Mouse (Mus musculus): ENCODE results near the gene Aqp2. TPM values are rescaled to one million over a fixed set of nuclear protein-coding genes. Genes with fewer than 3 reads are reported as not detected.
A peak's percentile ranks its signal among the peaks of the same experiment; 100 is the strongest.

Gene Aqp2
- polyA plus RNA-seq, 1 experiment from 2014 or later = 798 TPM

DNA sequence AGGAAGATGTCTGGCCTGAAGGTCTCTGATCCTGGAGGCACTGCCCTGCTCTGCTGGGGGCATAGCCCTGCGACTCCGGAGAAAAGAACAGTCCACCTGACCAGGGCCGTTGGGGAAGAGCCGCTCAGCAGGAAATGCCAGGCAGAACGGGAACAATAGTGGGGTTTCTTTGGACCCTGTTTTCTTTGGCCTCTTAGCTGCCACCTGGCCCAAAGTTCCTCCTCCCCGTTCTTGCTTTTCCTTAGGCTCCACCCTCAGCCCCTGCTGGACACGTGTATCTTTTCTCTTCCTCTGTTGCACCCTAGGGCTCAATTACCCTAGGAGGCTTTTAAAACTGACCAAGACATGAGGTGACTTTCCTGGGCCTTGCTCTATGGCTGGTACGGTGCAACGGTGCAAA is 10.4 kb downstream of the Aqp2 start:
- no peaks in the 10 kb centered on the region for H3K36me3 ChIP-seq (ENCODE audit: insufficient read depth, low read length)
- no peak for DNase-seq (ENCODE audit: low spot score)
- TF ChIP-seq CTCF (IDR thresholded peaks at IDR 0.05; ENCODE audit: low read depth) = no peak
- WGBS = 4% methylated on average over 9 of the region's 9 CpGs
- ATAC-seq (replicated peaks; ENCODE audit: low FRiP score, low read depth) = no peak
- peaks cover 61% of the 10 kb centered on the region for H3K27me3 ChIP-seq (ENCODE audit: insufficient read depth, low read length)
- peaks cover 16% of the 10 kb centered on the region for H3K4me1 ChIP-seq (replicated peaks; ENCODE audit: insufficient read depth, low read length)
- no peaks in the 10 kb centered on the region for H3K9me3 ChIP-seq (replicated peaks; ENCODE audit: low read length)
- H3K4me2 ChIP-seq (ENCODE audit: low read length) = no peak overlapping the region
- H3K27ac ChIP-seq = no peak overlapping the region
- H3K4me3 ChIP-seq (replicated peaks; ENCODE audit: low read depth, low read length) = no peak overlapping the region
- H3K9ac ChIP-seq (ENCODE audit: low read depth, low read length) = no peak overlapping the region

GRCm38 (mm10) chr15:99589704-99590103 is 10.8 kb downstream of the Aqp2 start:
- WGBS = 39% methylated on average over 7 of the region's 7 CpGs
- Histone ChIP-seq H3K9ac (ENCODE audit: low read depth, low read length) (no peak overlapping the region), H3K27me3 (ENCODE audit: insufficient read depth, low read length) (peaks cover 62% of the 10 kb centered on the region), H3K4me1 (replicated peaks; ENCODE audit: insufficient read depth, low read length) (peaks cover 11% of the 10 kb centered on the region), H3K27ac (no peak overlapping the region), H3K4me3 (replicated peaks; ENCODE audit: low read depth, low read length) (no peak overlapping the region), H3K36me3 (ENCODE audit: insufficient read depth, low read length) (no peaks in the 10 kb centered on the region), H3K9me3 (replicated peaks; ENCODE audit: low read length) (no peaks in the 10 kb centered on the region), H3K4me2 (ENCODE audit: low read length) (no peak overlapping the region)
- ATAC-seq (replicated peaks; ENCODE audit: low FRiP score, low read depth) (no peak), DNase-seq (ENCODE audit: low spot score) (no peak)
- no peak for TF ChIP-seq CTCF (IDR thresholded peaks at IDR 0.05; ENCODE audit: low read depth)

DNA sequence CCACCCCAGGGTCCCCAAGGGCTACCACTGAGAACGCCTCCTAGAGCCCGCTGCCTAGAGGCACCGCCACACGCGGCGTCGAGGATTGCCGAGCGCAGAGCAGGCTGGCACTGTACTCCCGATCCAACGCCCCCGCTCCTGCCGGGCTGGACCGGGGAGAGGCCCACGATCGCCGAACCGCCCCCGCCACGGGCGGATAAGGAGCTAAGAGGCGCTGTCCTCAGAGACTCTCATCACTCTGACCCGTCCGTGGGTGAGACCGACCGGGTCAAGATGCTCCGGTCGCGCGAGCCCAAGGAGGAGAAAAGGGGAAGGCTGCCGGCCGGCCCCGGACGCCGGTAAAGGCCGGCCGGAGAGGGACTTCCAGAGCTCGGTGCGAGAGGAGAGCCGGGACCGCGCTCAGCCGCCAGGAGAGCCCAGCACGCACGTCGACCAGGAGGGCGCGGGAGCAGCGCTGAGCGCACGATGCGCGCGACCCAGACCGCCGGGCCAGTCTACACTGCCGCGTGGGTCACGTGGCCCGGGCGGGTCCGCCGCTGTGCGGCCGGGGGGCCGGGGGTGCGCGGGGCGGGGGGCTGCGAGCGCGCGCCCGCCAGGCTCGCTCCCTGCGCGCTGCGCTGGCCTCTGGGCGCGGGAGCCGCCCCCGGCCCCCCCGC is 11.7 kb downstream of the Aqp2 start, which contains the start of gene Aqp5:
Gene Aqp5 (plus strand): TSS at position 354 of the 656 bp plus-strand sequence.
- Histone ChIP-seq H3K9me3 (replicated peaks; ENCODE audit: low read length) (no peaks in the 10 kb centered on the region), H3K4me2 (ENCODE audit: low read length) (peak within 1 kb of the TSS; percentile 51), H3K9ac (ENCODE audit: low read depth, low read length) (peak within 1 kb of the TSS; percentile 40), H3K4me1 (replicated peaks; ENCODE audit: insufficient read depth, low read length) (peaks cover 7% of the 10 kb centered on the region; the same call in 1 of the 2 replicates), H3K27ac (no peak within 1 kb of the TSS), H3K4me3 (replicated peaks; ENCODE audit: low read depth, low read length) (peak within 1 kb of the TSS; percentile 26), H3K27me3 (ENCODE audit: insufficient read depth, low read length) (peaks cover 61% of the 10 kb centered on the region), H3K36me3 (ENCODE audit: insufficient read depth, low read length) (no peaks in the 10 kb centered on the region)
- DNase-seq (ENCODE audit: low spot score) (no peak), ATAC-seq (replicated peaks; ENCODE audit: low FRiP score, low read depth) (peak; percentile 49; the same call in 1 of the 2 replicates)
- WGBS = 2% methylated on average over 75 of the region's 83 CpGs
- no peak for TF ChIP-seq CTCF (IDR thresholded peaks at IDR 0.05; ENCODE audit: low read depth)

- DNase-seq (ENCODE audit: low spot score) = no peak
Measured at GRCm38 (mm10) chr15:99592177-99592576, 13.3 kb downstream of the Aqp2 start.

DNA sequence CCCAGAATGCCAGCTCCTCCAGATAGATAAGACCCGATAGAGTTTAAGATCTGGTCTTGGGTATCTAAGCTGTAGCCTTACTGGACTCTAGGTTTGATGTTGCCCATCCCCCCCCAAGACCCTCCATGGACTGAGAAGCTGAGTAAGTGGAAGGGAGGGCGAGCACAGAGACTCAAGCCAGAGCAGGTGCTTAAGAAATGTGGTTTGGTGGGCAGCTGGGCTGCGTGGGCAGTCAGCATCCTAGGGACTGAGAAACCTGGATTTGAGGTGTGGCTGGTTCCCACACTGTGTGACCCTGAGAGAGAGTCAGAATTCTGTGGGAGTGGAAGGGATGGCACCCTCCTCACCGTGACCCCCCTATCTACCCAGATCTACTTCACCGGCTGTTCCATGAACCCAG is 14.0 kb downstream of the Aqp2 start:
- Histone ChIP-seq H3K36me3 (ENCODE audit: insufficient read depth, low read length) (no peaks in the 10 kb centered on the region), H3K27ac (no peak overlapping the region), H3K27me3 (ENCODE audit: insufficient read depth, low read length) (peaks cover 56% of the 10 kb centered on the region), H3K4me2 (ENCODE audit: low read length) (no peak overlapping the region), H3K4me1 (replicated peaks; ENCODE audit: insufficient read depth, low read length) (peaks cover 7% of the 10 kb centered on the region; the same call in 1 of the 2 replicates), H3K9ac (ENCODE audit: low read depth, low read length) (no peak overlapping the region), H3K9me3 (replicated peaks; ENCODE audit: low read length) (no peaks in the 10 kb centered on the region), H3K4me3 (replicated peaks; ENCODE audit: low read depth, low read length) (no peak overlapping the region)
- no peak for TF ChIP-seq CTCF (IDR thresholded peaks at IDR 0.05; ENCODE audit: low read depth)
- DNase-seq (ENCODE audit: low spot score) = no peak
- WGBS = 76% methylated on average over 5 of the region's 5 CpGs
- ATAC-seq (replicated peaks; ENCODE audit: low FRiP score, low read depth) = no peak

More at GRCm38 (mm10) chr15:99592177-99592576, 13.3 kb downstream of the Aqp2 start:
- H3K4me1 ChIP-seq (replicated peaks; ENCODE audit: insufficient read depth, low read length) = peaks cover 7% of the 10 kb centered on the region; the same call in 1 of the 2 replicates
- no peak overlapping the region for H3K27ac ChIP-seq
- ATAC-seq (replicated peaks; ENCODE audit: low FRiP score, low read depth) = no peak
- H3K36me3 ChIP-seq (ENCODE audit: insufficient read depth, low read length) = no peaks in the 10 kb centered on the region
- H3K9ac ChIP-seq (ENCODE audit: low read depth, low read length) = no peak overlapping the region
- WGBS = 61% methylated on average over 8 of the region's 8 CpGs
- no peak overlapping the region for H3K4me3 ChIP-seq (replicated peaks; ENCODE audit: low read depth, low read length)
- H3K9me3 ChIP-seq (replicated peaks; ENCODE audit: low read length) = no peaks in the 10 kb centered on the region
- H3K4me2 ChIP-seq (ENCODE audit: low read length) = no peak overlapping the region
- H3K27me3 ChIP-seq (ENCODE audit: insufficient read depth, low read length) = peaks cover 56% of the 10 kb centered on the region
- no peak for TF ChIP-seq CTCF (IDR thresholded peaks at IDR 0.05; ENCODE audit: low read depth)

DNA sequence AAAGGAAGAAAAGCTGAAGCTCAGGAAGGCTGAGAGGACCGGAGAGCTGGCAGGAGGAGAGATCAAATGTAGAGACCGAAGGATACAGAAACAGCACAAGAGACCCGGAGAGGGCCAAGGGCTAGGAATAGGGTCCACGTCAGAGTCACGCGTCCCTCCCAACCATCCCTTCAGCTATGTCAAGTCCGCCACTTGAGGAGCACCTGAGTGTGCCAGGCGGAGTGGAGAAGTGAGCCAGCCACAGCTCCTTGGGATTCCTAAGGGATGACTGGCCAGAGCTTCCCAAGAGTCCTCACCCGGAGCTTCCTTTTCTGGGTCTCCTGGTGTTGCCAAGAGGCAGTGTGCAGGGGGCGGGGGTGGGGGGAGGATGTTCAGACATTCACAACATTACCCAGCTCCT is 16.1 kb downstream of the Aqp2 start:
- no peak for DNase-seq (ENCODE audit: low spot score)
- H3K36me3 ChIP-seq (ENCODE audit: insufficient read depth, low read length) = no peaks in the 10 kb centered on the region
- no peak overlapping the region for H3K9ac ChIP-seq (ENCODE audit: low read depth, low read length)
- peaks cover 7% of the 10 kb centered on the region; the same call in 1 of the 2 replicates for H3K4me1 ChIP-seq (replicated peaks; ENCODE audit: insufficient read depth, low read length)
- H3K27me3 ChIP-seq (ENCODE audit: insufficient read depth, low read length) = peaks cover 39% of the 10 kb centered on the region
- H3K27ac ChIP-seq = no peak overlapping the region
- no peak overlapping the region for H3K4me3 ChIP-seq (replicated peaks; ENCODE audit: low read depth, low read length)
- ATAC-seq (replicated peaks; ENCODE audit: low FRiP score, low read depth) = no peak
- no peak for TF ChIP-seq CTCF (IDR thresholded peaks at IDR 0.05; ENCODE audit: low read depth)
- H3K9me3 ChIP-seq (replicated peaks; ENCODE audit: low read length) = no peaks in the 10 kb centered on the region
- 74% methylated on average over 10 of the region's 10 CpGs for WGBS
- H3K4me2 ChIP-seq (ENCODE audit: low read length) = no peak overlapping the region
